Mouse (Mus musculus) erythroblast, embryonic 14.5 days (primary cell): ENCODE data around the gene Nucks1. TPM values are rescaled to one million over a fixed set of nuclear protein-coding genes. Genes with fewer than 3 reads are reported as not detected.
A peak's percentile ranks its signal among the peaks of the same experiment; 100 is the strongest.

ENCODE experiments used
- H3K27me3 ChIP-seq: 2 replicates; pipeline ENCODE4 v1.6.1; 2012; ENCODE audit warnings: inconsistent platforms; ENCODE audit not compliant: control insufficient read depth
- H3K36me3 ChIP-seq: 2 replicates; pipeline ENCODE4 v1.6.1; 2012; ENCODE audit warnings: mild to moderate bottlenecking, inconsistent platforms; ENCODE audit not compliant: control insufficient read depth
- H3K4me1 ChIP-seq: 2 replicates; pipeline ENCODE4 v1.6.1; 2012; ENCODE audit warnings: inconsistent platforms; ENCODE audit not compliant: control insufficient read depth
- H3K4me3 ChIP-seq: replicated peaks from 2 replicates; pipeline ENCODE3; 2012; ENCODE audit warnings: moderate library complexity, mild to moderate bottlenecking, inconsistent platforms
- H3K9me3 ChIP-seq: 2 replicates; pipeline ENCODE4 v1.6.1; 2012; ENCODE audit warnings: low read length, inconsistent platforms, mixed read lengths; ENCODE audit not compliant: control insufficient read depth
- GATA1 ChIP-seq: IDR thresholded peaks from 2 replicates; pipeline ENCODE4 v1.6.1; 2012; ENCODE audit warnings: low read length, inconsistent platforms, mixed read lengths
- TAL1 ChIP-seq: IDR thresholded peaks from 3 replicates; pipeline ENCODE4 v1.6.1; 2012; ENCODE audit warnings: low read length, inconsistent platforms, mixed read lengths
- polyA plus RNA-seq: library from polyadenylated mRNA; stranded (reverse); fragments of >175 nt; gene quantifications from 2 replicates; pipeline ENCODE4 v1.2.3, GENCODE M21; 2012

Nucks1 gene
- polyA plus RNA-seq, 1 experiment: 1.3 TPM

- Histone ChIP-seq H3K36me3 (no peaks in the 10 kb centered on the region), H3K9me3 (no peaks in the 10 kb centered on the region; the same call in 1 of the 2 replicates), H3K4me3 (peak within 1 kb of the TSS; percentile 57), H3K4me1 (peaks cover 4% of the 10 kb centered on the region), H3K27me3 (peaks cover 61% of the 10 kb centered on the region)
- no peak for TF ChIP-seq GATA1
Measured at GRCm38 (mm10) chr1:131962606-131963084, 52.3 kb downstream of the Nucks1 start, which contains the start of gene Slc45a3. Slc45a3 (plus strand) TSS chr1:131962967.

DNA sequence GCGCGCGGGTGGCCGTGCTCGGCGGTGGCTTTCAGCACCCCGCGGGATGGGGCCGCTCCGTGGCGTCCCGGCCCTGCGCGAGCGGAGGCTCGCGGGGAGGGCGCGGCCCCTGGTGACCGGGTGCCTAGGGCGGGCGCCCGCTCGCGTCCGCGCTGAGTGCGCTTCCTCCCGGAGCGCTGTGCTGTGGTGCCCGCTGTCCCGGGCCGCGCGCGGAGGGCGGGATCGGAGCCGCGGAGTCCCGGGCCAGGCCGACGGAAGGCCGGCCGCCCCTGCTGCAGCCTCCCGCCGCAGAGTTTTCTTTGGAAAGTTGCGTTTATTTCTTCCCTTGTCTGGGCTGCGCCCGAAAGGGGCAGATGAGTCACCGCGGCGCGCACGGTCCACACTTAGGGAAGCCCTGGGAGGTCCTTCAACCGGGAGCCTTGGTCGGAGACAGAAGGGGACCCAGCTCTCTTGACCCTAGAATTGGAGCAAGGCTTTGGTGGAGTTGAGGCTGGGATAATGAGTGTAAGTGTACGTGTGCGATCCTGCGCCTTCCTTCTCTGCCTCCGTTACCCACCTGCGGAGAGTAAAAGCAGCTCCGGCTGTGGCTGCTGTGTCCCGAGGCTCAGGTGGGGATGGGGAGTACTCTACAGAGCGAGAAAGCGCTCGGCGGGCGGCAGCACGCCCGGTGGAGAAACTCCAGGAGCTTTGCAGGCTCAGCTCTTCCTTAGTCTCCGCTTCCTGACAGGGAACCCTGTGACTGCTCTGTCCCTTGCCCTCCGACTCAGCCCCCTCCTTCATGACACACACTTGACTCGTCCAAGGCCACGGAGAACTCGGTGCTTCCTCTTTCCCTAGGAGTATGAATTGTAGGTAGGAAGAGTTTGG is 53.0 kb downstream of the Nucks1 start:
- TF ChIP-seq GATA1: no peak
- TF ChIP-seq TAL1: no peak
- Histone ChIP-seq H3K4me3 (peak overlapping the region; percentile 57), H3K9me3 (no peaks in the 10 kb centered on the region; the same call in 1 of the 2 replicates), H3K36me3 (no peaks in the 10 kb centered on the region), H3K4me1 (peaks cover 4% of the 10 kb centered on the region), H3K27me3 (peaks cover 61% of the 10 kb centered on the region)

DNA sequence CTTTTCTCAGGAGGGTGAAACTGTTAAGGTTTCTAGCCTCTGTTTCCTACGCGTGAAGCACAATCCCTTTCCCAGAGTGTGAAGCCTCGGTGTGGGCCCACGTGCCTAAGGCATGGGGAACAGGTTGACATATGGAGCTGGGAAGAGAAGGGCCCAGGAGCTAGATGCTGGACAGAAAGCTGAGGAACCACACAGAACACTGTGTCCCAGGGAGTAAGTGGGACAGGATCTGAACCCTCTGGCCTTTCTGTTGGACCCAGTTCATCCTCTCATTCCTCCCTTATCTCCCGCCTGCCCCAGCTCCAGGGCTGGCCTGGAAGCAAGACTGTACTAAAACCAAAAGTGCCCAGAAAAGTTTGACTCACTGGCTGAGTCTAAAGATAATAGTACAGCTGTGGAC is 53.8 kb downstream of the Nucks1 start:
- peaks cover 61% of the 10 kb centered on the region for H3K27me3 ChIP-seq
- H3K9me3 ChIP-seq: no peaks in the 10 kb centered on the region; the same call in 1 of the 2 replicates
- TF ChIP-seq GATA1 (no peak), TAL1 (no peak)
- no peak overlapping the region for H3K4me3 ChIP-seq
- peaks cover 4% of the 10 kb centered on the region for H3K4me1 ChIP-seq
- no peaks in the 10 kb centered on the region for H3K36me3 ChIP-seq

GRCm38 (mm10) chr1:131964580-131964979 is 54.2 kb downstream of the Nucks1 start:
- TF ChIP-seq GATA1 (no peak), TAL1 (no peak)
- peaks cover 4% of the 10 kb centered on the region for H3K4me1 ChIP-seq

DNA sequence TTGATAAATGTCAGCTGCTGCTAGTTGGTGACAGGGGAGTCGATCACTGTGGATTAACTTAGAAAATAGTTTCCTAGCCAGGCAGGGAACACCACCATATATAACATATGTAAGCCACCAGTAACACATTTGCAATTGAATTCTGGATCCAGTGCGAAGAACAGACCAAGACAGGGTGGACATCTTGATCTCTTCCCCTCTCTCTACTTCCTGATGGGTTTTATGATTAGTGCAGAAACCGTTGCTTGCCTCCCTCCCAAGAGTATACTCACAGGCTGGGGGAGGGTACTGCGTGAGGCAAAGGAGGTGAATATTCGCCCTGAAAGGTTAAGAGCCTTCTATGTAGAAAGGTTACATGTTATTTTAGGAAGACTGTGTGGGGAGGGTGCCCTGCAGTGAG is 55.5 kb downstream of the Nucks1 start:
- peaks cover 50% of the 10 kb centered on the region for H3K27me3 ChIP-seq
- H3K4me1 ChIP-seq: peaks cover 4% of the 10 kb centered on the region
- H3K9me3 ChIP-seq: no peaks in the 10 kb centered on the region; the same call in 1 of the 2 replicates
- TF ChIP-seq GATA1 (no peak), TAL1 (no peak)
- no peaks in the 10 kb centered on the region for H3K36me3 ChIP-seq
- H3K4me3 ChIP-seq: no peak overlapping the region

More at GRCm38 (mm10) chr1:131964580-131964979, 54.2 kb downstream of the Nucks1 start:
- H3K36me3 ChIP-seq: no peaks in the 10 kb centered on the region
- no peak overlapping the region for H3K4me3 ChIP-seq
- H3K27me3 ChIP-seq: peaks cover 61% of the 10 kb centered on the region
- no peaks in the 10 kb centered on the region; the same call in 1 of the 2 replicates for H3K9me3 ChIP-seq

DNA sequence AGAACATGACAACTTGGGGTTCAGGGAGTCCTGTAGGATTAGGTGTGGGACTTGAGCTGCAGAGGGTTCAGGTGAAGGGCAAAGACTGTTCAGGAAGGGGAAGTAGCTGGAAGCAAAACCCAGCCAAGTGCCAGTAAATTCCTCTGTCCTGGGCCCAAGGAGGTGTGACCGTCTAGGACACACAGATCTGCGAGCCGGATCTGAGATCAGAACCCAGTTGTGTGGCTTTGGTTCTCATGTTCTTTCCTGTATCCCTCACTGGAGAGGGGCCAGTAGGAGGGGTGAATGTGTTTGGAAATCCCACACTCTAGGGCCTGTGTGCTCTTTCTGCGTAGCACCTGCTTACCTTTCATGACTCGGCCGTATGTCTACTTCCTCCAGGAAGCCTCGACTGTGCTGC is 57.0 kb downstream of the Nucks1 start:
- TF ChIP-seq TAL1 (no peak), GATA1 (no peak)
- peaks cover 35% of the 10 kb centered on the region for H3K27me3 ChIP-seq
- no peaks in the 10 kb centered on the region for H3K36me3 ChIP-seq
- H3K4me3 ChIP-seq: no peak overlapping the region
- peaks cover 4% of the 10 kb centered on the region for H3K4me1 ChIP-seq
- no peaks in the 10 kb centered on the region; the same call in 1 of the 2 replicates for H3K9me3 ChIP-seq

GRCm38 (mm10) chr1:131968556-131968955 is 58.2 kb downstream of the Nucks1 start:
- TF ChIP-seq GATA1 (no peak), TAL1 (no peak)
- H3K36me3 ChIP-seq: no peaks in the 10 kb centered on the region
- no peaks in the 10 kb centered on the region; the same call in none of the 2 replicates for H3K4me1 ChIP-seq
- H3K27me3 ChIP-seq: peaks cover 22% of the 10 kb centered on the region
- no peaks in the 10 kb centered on the region; the same call in 1 of the 2 replicates for H3K9me3 ChIP-seq
- no peak overlapping the region for H3K4me3 ChIP-seq

DNA sequence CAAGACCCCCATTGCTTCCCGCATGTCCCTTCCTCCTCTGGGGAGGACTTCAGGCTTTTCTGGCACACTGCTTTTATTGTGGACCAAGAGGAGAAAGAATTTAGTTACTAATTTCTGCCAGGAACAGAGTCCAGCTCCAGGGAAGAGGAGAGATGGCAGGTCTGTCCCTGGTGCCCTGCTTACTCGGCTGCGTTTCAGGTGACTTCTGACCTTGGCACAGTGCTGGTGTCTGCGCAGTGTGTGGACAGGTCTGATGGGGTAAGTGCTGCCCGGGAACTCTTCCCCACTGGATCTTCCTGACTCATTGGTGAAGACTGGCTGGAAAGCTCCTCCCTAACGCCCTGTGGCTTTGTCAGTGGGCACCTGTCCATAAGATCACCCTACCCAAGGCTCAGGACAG is 58.6 kb downstream of the Nucks1 start:
- Histone ChIP-seq H3K9me3 (no peaks in the 10 kb centered on the region), H3K4me1 (no peaks in the 10 kb centered on the region; the same call in none of the 2 replicates), H3K27me3 (peaks cover 18% of the 10 kb centered on the region), H3K4me3 (no peak overlapping the region), H3K36me3 (no peaks in the 10 kb centered on the region)
- TF ChIP-seq GATA1 (no peak), TAL1 (no peak)

GRCm38 (mm10) chr1:131969825-131970224 is 59.5 kb downstream of the Nucks1 start:
- Histone ChIP-seq H3K9me3 (no peaks in the 10 kb centered on the region), H3K4me1 (no peaks in the 10 kb centered on the region; the same call in none of the 2 replicates), H3K4me3 (no peak overlapping the region), H3K36me3 (no peaks in the 10 kb centered on the region), H3K27me3 (peaks cover 10% of the 10 kb centered on the region)
- no peak for TF ChIP-seq GATA1
- TF ChIP-seq TAL1: no peak
